Mouse (Mus musculus): ENCODE results near the gene Ercc6l2. TPM values are rescaled to one million over a fixed set of nuclear protein-coding genes. Genes with fewer than 3 reads are reported as not detected.

Ercc6l2 gene
- 8.4 and 12.0 TPM in 2 replicates for polyA plus RNA-seq (2015; fragmentation: Nextera tagmentation; extraction: Ambion mirVana)

DNA sequence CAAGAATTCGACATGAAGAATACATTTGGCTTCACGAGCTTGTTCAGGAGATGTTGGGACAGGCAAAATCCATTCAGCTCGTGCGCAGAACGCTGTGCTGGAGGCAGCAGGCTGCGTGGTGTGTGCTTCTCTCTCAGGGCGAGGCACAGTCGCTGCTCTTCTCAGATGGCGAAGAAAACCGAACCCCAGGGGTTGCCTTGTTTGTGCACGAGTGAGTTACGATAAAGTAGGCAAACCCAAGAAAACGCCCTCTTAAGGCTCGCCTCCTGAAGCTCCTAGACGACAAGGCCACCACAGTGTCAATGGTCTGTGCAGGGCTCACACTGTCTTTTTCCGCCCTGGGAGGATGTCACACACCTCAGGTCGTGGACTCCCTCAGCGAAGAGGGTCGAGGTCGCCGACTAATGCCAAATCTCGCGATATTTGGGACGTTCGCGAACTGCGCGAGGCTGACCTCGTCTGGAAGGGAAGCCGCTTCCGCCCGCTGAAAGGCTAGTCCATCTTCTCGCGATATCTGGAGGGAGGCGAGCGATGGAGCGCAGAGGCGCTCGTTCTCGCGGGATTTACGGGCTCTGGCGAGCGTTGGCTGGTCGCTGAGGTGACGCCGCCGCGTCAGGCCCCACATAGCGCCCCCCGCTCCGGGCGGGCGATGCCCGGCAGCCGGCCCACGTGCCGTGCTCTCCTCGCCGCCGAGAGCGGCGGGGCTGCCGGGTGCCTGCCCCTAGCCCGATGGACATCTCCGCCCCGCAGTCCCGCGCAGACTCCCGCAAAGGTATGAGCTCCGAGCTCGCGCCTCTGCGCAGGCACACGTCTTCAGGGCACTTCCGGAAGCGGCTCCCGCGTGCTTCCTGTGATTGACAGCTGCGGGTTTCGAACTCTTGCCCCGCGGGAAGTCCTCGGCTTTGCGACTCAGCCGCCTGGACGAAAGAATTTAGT lies at the start of gene Ercc6l2:
Gene Ercc6l2 (plus strand): TSS at position 495 of the 936 bp plus-strand sequence.
- H3K9ac ChIP-seq, result peak within 1 kb of the TSS; percentile 85
- no peaks in the 10 kb centered on the region for H3K9me3 ChIP-seq (replicated peaks)
- H3K4me3 ChIP-seq (replicated peaks), result peak within 1 kb of the TSS; percentile 79
- peak within 1 kb of the TSS; percentile 81 for H3K4me2 ChIP-seq
- under 1% methylated on average over 87 of the region's 87 CpGs for WGBS (ENCODE audit: insufficient replicate concordance)
- peak; percentile 93 for ATAC-seq (ENCODE audit: low read depth)
- H3K27ac ChIP-seq, result peak within 1 kb of the TSS; percentile 93
- peaks cover 24% of the 10 kb centered on the region for H3K4me1 ChIP-seq (replicated peaks)
- no peaks in the 10 kb centered on the region for H3K27me3 ChIP-seq
- no peaks in the 10 kb centered on the region for H3K36me3 ChIP-seq
- peak; percentile 94 for DNase-seq

DNA sequence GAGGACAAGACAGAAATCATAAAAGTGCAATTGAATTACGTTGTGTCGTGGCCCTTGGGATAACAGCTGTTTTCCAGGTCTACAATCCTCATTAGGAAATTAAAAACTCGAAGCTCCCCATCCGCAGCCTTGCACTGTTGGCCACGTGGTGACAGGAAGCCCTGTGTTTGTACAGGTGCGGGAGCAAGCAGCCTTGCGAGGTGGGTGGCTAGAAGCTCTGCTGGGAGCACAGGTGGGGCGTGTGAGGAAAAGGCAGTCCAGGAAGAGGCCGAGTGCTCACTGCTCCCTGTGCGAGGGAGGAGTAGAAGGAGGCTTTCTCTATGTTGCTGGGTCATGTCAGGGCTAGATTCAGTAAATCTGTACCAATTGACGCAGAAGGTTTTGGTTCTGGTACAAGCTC lies 49.0 kb upstream of the Ercc6l2 start:
- DNase-seq (no peak), ATAC-seq (ENCODE audit: low read depth) (no peak)
- Histone ChIP-seq H3K27me3 (no peaks in the 10 kb centered on the region), H3K9ac (no peak overlapping the region), H3K4me1 (replicated peaks) (no peaks in the 10 kb centered on the region), H3K4me2 (no peak overlapping the region), H3K9me3 (replicated peaks) (no peaks in the 10 kb centered on the region), H3K27ac (no peak overlapping the region), H3K4me3 (replicated peaks) (no peak overlapping the region), H3K36me3 (no peaks in the 10 kb centered on the region)
- 58% methylated on average over 11 of the region's 11 CpGs for WGBS (ENCODE audit: insufficient replicate concordance)

DNA sequence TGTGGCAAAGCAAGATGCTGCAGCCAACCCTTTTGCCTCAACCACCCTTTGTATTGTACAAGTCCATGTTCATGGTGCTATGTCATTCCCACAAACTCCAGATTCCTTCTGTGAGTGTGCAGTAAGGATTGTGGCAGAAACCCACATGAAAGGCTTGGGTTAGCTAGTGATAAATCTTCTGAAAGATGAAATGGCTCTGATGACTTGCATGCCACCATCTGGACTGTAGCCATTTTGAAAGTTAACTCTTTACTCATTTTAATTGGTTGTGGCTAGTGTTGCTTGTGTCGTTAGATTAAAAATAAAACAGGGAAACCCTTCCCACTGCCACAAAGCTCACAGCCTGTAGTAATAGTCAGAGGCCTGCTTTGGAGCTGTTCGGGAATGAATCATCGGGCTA lies 44.0 kb upstream of the Ercc6l2 start:
- DNase-seq (no peak), ATAC-seq (ENCODE audit: low read depth) (no peak)
- WGBS (ENCODE audit: insufficient replicate concordance), result 56% methylated on average over 3 of the region's 3 CpGs
- Histone ChIP-seq H3K9me3 (replicated peaks) (no peaks in the 10 kb centered on the region), H3K4me2 (no peak overlapping the region), H3K27me3 (no peaks in the 10 kb centered on the region), H3K4me3 (replicated peaks) (no peak overlapping the region), H3K4me1 (replicated peaks) (no peaks in the 10 kb centered on the region), H3K36me3 (no peaks in the 10 kb centered on the region), H3K9ac (no peak overlapping the region), H3K27ac (no peak overlapping the region)

DNA sequence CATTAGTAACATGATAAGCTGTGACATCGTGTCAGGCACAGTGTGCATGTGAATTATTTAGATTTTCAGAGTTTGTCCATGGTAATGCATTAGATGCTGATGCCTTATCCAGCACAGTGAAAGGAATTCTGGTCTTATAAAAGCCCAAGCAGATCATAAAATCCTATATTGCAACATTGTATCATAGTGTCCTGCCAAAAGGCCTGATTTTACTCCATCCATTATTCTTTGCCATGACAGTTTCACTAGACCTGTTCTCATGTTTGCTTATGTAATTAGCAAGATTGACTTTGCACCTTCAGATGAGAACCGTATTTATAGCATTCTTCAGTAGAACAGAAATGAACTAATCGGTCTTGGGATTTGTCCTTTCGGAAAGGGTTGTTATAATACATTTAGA lies 36.1 kb upstream of the Ercc6l2 start:
- no peaks in the 10 kb centered on the region for H3K27me3 ChIP-seq
- 65% methylated on average over 4 of the region's 4 CpGs for WGBS (ENCODE audit: insufficient replicate concordance)
- H3K4me3 ChIP-seq (replicated peaks), result no peak overlapping the region
- H3K9ac ChIP-seq, result no peak overlapping the region
- no peaks in the 10 kb centered on the region for H3K9me3 ChIP-seq (replicated peaks)
- H3K4me2 ChIP-seq, result no peak overlapping the region
- ATAC-seq (ENCODE audit: low read depth) (no peak), DNase-seq (no peak)
- no peak overlapping the region for H3K27ac ChIP-seq
- no peaks in the 10 kb centered on the region for H3K36me3 ChIP-seq
- no peaks in the 10 kb centered on the region for H3K4me1 ChIP-seq (replicated peaks)

DNA sequence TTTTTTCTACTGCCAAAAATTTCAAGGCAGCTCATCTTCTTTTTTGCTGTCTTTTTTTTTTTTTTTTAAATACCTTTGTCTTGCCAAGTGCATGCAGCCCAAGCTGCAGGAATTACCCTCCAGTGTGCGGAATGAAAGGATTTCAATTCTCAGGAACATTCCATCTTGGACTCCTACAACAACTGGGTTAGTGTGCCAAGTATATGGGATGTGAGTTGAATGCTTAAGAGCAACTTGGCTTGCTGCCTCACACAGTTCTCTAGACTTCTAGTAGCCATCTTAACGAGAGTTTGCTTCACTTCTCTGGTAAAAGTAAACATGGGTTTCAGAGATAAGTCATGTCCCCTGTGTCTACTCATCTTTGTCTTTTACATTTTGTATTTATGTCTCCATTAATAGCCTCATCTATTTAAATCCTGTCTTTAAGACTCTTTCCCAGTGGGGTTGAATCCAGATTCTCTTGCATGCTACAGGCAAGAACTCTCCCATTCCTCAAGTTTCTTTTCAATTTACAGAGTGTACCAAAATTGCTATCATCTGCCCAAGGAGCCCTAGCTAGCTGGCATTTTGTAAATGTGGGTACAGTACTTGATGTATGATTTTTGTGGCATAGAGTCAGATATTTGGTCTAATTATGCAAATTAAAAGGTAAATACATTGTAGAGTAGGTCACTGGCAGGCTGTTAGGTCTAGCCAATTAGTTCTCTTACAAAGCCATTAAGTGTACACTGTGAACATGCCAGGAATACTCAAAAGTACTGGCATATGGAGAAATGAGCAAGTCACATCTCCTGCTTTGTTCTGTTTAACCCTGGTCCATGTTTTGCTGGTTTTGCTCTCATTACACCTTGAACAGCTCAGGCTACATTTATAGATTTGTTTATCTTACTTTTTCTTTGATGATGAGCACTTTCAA lies 35.4 kb upstream of the Ercc6l2 start:
- no peak for ATAC-seq (ENCODE audit: low read depth)
- no peaks in the 10 kb centered on the region for H3K36me3 ChIP-seq
- H3K9ac ChIP-seq, result no peak overlapping the region
- no peak overlapping the region for H3K4me3 ChIP-seq (replicated peaks)
- WGBS (ENCODE audit: insufficient replicate concordance), result 62% methylated on average over 2 of the region's 2 CpGs
- no peak overlapping the region for H3K27ac ChIP-seq
- no peaks in the 10 kb centered on the region for H3K27me3 ChIP-seq
- no peak overlapping the region for H3K4me2 ChIP-seq
- H3K9me3 ChIP-seq (replicated peaks), result no peaks in the 10 kb centered on the region
- no peak for DNase-seq
- H3K4me1 ChIP-seq (replicated peaks), result no peaks in the 10 kb centered on the region

DNA sequence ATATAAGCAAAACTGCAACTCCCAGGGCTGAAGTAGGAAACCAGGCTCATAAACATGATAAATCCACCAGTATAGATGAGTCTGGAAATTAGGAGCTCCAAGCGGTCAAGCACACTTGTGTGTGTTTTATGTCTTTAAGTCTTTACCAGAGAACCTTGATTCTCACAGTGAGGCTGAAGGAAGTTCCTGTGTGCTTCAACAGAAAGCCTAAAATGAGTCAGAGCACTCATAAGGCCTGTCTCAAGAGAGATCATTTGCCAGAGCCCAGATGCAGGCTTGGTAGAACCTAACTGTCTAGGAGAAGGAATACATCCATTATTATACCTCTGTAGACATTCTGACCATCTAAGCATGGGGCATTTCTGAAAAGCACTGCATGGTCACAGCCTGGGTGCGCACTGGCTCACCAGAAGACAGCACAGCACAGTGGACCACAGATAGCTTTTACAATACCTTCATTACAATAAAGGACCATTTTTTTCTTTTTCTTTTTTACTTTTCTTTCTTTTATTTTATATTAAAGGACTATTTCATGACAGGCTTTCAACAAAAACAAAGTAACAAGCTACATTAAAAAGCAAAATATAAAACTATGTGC lies 22.7 kb upstream of the Ercc6l2 start:
- Histone ChIP-seq H3K4me2 (no peak overlapping the region), H3K36me3 (no peaks in the 10 kb centered on the region), H3K4me3 (replicated peaks) (no peak overlapping the region), H3K9me3 (replicated peaks) (no peaks in the 10 kb centered on the region), H3K27ac (no peak overlapping the region), H3K27me3 (no peaks in the 10 kb centered on the region), H3K4me1 (replicated peaks) (no peaks in the 10 kb centered on the region), H3K9ac (no peak overlapping the region)
- WGBS (ENCODE audit: insufficient replicate concordance), result 66% methylated on average over 2 of the region's 2 CpGs
- no peak for DNase-seq
- ATAC-seq (ENCODE audit: low read depth), result no peak

DNA sequence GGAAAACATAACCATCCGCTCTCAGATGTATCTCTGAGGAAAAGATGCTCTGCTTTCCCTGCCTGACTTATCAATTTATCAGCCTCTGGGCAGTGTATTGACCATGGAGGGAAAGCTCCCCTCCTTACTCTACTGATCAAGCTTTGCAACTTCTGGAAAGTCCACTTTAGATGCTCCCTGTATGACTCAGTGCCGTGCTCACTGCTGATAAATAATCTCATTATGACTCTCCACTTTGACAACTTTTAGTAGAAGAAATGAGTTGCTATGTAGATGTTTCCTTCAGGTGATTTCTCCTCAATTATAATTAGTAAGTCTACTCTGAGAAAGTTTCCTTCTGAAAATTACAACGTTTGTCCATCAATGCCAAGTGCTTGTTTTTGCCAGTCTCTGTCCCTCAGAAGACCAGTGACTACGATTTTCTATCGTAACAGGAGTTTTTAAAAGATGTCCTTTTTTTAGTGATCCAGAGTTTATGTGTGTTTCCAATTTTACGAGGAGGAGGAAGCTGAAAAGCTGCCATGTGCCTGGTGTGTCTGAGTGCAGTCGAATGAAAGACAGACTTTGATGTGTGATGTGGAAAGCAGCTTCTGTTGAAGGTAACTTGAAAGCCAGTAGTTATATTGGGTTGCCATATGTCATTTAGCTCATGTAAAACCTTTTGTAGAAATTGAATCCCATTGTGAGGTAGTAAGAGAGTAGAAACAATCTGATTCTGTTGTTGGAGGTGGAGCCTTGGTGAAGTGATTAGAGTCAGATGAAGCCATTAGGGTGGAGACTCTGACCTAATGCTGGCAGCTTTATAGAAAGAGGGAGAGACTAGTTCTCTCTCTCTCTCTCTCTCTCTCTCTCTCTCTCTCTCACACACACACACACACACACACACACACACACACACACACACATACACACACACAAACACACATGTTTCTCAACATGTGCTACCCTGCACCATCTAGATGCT lies 21.4 kb upstream of the Ercc6l2 start:
- Histone ChIP-seq H3K9ac (no peak overlapping the region), H3K4me2 (no peak overlapping the region), H3K4me3 (replicated peaks) (no peak overlapping the region), H3K27me3 (no peaks in the 10 kb centered on the region), H3K4me1 (replicated peaks) (no peaks in the 10 kb centered on the region), H3K36me3 (no peaks in the 10 kb centered on the region), H3K27ac (no peak overlapping the region), H3K9me3 (replicated peaks) (no peaks in the 10 kb centered on the region)
- 64% methylated on average over 7 of the region's 7 CpGs for WGBS (ENCODE audit: insufficient replicate concordance)
- ATAC-seq (ENCODE audit: low read depth), result no peak
- DNase-seq, result no peak

DNA sequence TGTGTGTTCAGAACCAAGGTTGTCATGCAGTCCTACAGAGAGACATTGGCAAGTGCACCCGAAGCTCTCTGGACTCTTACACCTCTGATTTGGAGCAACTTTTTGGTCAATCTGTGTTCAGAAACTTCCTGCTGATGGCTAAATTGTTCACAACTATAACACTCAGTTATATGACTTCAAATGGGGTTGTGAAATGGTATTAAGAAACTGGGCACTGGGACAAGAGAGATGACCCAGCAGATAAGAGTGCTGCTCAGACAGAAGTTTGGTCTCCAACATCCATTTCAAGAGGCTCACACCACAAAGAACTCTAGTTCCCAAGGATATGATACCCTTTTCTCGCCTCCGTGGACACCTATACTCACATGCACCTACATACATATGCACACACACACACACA lies 16.4 kb upstream of the Ercc6l2 start:
- Histone ChIP-seq H3K9ac (no peak overlapping the region), H3K27ac (no peak overlapping the region), H3K9me3 (replicated peaks) (no peaks in the 10 kb centered on the region), H3K27me3 (no peaks in the 10 kb centered on the region), H3K4me1 (replicated peaks) (no peaks in the 10 kb centered on the region), H3K4me2 (no peak overlapping the region), H3K4me3 (replicated peaks) (no peak overlapping the region), H3K36me3 (no peaks in the 10 kb centered on the region)
- WGBS (ENCODE audit: insufficient replicate concordance), result 60% methylated on average over 3 of the region's 3 CpGs
- ATAC-seq (ENCODE audit: low read depth) (no peak), DNase-seq (no peak)

DNA sequence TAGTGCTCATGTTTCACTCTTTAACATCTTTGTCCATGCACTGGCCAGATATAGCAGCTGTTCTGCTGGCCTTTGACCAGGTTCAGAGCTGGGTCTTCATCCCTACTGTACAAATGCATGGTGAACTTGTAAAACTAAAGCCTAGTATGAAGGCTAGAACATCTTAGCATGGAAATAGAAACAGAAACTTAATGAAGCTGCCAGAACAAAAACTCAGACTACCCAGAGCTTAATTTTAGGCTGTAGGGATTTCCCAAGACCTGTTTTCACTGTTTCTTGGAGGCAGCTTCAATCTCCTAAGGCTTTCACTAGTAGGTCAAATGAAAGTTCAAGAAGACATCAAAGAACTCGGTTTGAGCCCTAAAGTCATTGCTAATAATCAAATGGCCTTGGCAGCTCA lies 15.1 kb upstream of the Ercc6l2 start:
- no peak overlapping the region for H3K27ac ChIP-seq
- H3K4me1 ChIP-seq (replicated peaks), result no peaks in the 10 kb centered on the region
- H3K36me3 ChIP-seq, result no peaks in the 10 kb centered on the region
- H3K9me3 ChIP-seq (replicated peaks), result no peaks in the 10 kb centered on the region
- ATAC-seq (ENCODE audit: low read depth), result no peak
- DNase-seq, result no peak
- no peak overlapping the region for H3K4me2 ChIP-seq
- no peaks in the 10 kb centered on the region for H3K27me3 ChIP-seq
- H3K4me3 ChIP-seq (replicated peaks), result no peak overlapping the region
- H3K9ac ChIP-seq, result no peak overlapping the region
- WGBS (ENCODE audit: insufficient replicate concordance), result 38% methylated on average over 1 of the region's 1 CpGs

DNA sequence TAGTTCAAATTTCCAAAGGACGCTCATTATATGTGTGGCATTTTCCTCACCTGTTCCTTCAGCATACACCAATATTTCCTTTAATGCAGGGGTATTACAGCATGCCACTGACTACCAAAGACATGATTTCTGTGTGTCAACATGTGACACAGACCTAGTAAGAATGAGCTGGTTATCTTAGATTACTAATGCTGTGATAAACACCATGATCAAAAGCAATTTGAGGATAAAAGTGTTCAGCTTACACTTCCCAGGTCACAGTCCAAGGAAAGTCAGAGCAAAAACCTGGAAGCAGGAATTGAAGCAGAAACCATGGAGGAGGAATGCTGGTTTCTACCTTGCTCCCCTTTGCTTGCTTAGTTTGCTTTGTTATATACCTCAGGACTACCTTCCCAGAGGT lies 13.8 kb upstream of the Ercc6l2 start:
- Histone ChIP-seq H3K4me1 (replicated peaks) (no peaks in the 10 kb centered on the region), H3K36me3 (no peaks in the 10 kb centered on the region), H3K9me3 (replicated peaks) (no peaks in the 10 kb centered on the region), H3K27me3 (no peaks in the 10 kb centered on the region), H3K9ac (no peak overlapping the region), H3K4me3 (replicated peaks) (no peak overlapping the region), H3K4me2 (no peak overlapping the region), H3K27ac (no peak overlapping the region)
- no peak for DNase-seq
- 76% methylated on average over 1 of the region's 1 CpGs for WGBS (ENCODE audit: insufficient replicate concordance)
- ATAC-seq (ENCODE audit: low read depth), result no peak

Data from liver, embryonic 13.5 days (tissue).